Mouse (Mus musculus): ENCODE measurements around the gene Sult2b1.

DNA sequence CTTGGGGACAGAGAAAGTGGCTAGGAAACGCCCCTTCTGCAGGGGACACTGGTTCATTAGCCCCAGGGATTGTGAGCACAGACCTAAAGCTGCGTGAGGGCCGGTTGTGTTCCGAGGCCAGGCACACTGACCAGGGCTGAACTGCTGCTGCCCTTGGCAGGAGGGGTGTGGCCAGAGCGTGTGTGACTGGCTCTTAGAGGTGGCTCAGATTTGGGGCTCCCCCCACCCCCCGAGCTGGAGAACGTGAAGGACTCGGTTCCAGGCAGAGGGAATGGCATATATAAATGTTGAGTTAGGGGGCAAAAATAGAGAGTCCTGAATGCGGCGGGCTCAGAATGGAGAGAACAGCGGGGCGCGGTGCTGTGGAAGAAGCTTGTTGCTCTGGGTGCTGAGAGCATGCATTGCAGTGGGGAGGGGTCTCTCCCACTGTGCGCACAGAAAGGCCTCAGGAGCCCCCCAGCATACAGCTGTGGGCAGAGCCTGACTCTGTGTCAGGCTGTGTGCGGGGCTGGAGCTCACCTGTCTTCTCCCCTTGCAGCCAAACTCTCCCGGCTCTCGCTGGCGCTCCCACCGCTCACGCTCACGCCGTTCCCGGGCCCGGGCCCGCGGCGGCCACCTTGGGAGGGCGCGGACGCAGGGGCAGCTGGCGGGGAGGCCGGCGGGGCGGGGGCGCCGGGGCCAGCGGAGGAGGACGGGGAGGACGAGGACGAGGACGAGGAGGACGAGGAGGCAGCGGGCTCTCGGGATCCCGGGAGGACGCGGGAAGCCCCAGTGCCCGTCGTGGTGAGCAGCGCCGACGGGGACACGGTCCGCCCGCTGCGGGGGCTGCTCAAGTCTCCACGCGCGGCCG, 13.4 kb upstream of the Sult2b1 start:
- no peak for TF ChIP-seq CTCF (IDR thresholded peaks at IDR 0.05)
- no peak for TF ChIP-seq EP300 (IDR thresholded peaks at IDR 0.05; ENCODE audit: insufficient read depth, low read depth, low read length)
